Mouse (Mus musculus) cortical plate, adult 2 months (tissue): Measurements from ENCODE around the gene Lpxn.

ENCODE experiments used
- CTCF ChIP-seq: fragments of 200-500 bp; IDR thresholded peaks from 2 replicates; pipeline ENCODE4 v1.5.1; 2011; ENCODE audit warnings: mild to moderate bottlenecking, control low read depth, low read length; ENCODE audit not compliant: insufficient read depth; ENCODE audit errors: extremely low read depth
- POLR2A ChIP-seq: fragments of 200-500 bp; IDR thresholded peaks from 2 replicates; pipeline ENCODE4 v1.6.1; 2011; ENCODE audit warnings: mild to moderate bottlenecking, low read length, control low read depth; ENCODE audit not compliant: insufficient read depth; ENCODE audit errors: extremely low read depth

- TF ChIP-seq POLR2A (no peak), CTCF (no peak)
Observed at GRCm38 (mm10) chr19:12801046-12801445, 5.1 kb downstream of the Lpxn start.
